Mouse (Mus musculus) A20 (cell line): Measurements from ENCODE around the gene Por.

Source experiments
- DNase-seq: peaks from one replicate; pipeline ENCODE4 v3.0.0-alpha.2; 2011; ENCODE audit warnings: low read depth, low spot score

The Por gene

DNA sequence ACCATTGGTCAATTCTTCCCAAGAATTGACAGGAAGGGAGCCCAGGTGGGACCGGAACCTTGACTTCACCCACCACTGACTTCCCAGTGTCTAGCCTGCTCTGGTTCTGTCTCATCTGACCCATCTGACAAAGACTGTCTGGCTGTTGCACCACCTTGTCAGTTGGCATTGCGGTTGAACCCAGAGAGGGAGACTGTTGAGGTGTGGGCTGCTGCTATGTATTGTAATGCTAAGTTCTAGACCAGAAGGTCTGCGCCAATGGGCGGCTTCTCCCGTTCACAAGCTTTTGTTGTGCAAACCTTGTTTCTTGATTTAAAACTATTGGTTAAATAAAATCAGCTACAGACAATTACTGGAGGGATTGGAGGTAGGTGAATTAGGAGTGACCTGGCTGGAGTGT is 12.7 kb upstream of the Por start:
- DNase-seq, result no peak

GRCm38 (mm10) chr5:135657703-135658373 is 12.0 kb upstream of the Por start:
- no peak for DNase-seq

DNA sequence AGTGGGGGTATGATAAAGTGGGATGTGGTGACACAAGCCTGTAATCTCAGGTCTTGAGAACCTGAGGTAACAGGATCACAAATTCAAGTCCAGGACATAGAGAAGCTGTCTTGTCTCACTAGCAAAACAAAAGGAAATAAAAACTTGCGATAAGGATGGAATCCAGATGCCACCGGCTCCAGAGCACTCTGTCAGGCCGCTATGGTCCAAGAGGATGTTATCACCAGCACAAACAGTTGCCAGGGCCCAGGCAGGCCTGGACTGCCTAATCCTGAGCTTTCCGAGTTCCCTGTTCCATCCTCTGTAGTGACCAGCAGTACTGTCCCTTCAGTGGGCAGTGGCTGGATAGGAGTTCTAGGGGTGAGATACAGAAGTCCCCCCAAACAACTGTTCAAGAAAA is 9.9 kb upstream of the Por start:
- DNase-seq, result no peak

DNA sequence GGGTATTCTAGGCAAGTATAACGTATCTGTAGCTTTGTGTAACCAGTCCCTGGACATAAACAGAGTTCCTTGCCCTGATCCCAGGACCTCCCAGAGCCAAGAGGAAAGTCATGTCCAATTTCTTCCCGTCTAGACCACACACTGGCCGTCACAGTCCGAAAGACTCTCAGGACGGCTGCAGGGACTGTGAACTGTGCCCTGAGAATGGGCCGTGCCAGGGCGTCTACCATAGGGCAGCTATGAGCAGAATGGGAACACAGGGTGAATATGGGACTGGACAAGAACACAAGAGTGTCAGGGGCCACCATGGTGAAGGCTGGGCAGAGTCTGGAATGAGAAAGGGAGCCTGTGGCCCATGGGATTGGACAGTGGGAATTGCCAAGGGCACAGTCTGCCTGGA is 9.3 kb upstream of the Por start:
- no peak for DNase-seq

DNA sequence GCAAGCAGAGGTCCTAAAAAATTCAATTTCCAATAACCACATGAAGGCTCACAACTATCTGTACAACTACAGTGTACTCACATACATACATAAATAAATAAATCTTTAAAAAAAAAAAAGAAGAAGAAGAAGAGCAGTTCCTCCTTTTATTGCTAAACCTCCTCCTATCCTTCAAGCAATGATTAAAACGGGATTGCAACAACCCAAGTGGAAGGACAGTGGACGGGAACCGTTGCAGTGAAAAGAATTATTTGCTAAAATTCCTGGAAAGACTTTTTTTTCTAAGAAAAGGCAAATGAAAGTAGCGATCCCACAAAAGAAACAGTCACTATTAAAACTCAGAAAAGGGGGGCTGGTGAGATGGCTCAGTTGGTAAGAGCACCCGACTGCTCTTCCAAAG is 2.9 kb upstream of the Por start:
- no peak for DNase-seq

DNA sequence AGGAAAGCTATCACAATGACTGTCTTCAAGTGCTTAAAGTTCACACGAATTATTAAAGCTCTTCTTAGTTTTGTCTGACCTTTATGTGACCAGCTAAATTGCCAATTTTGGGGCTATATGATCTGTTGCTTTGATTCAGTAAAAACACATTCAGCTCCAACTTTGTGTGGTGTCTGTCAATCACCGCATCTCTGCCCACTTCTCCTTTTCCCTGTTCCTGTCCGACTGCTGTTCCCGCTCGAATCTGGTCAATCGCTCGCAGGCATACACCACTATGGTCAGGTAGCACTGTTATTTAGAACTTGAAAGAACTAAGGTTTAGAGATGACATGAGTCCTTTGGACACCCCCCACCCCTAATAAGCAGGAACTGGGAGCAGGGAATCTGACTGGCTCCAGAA is 1.8 kb upstream of the Por start:
- DNase-seq, result no peak

- no peak for DNase-seq
Measured at GRCm38 (mm10) chr5:135670881-135671280, 1.0 kb downstream of the Por start.

- DNase-seq, result no peak
Measured at GRCm38 (mm10) chr5:135672509-135672908, 2.7 kb downstream of the Por start.

DNA sequence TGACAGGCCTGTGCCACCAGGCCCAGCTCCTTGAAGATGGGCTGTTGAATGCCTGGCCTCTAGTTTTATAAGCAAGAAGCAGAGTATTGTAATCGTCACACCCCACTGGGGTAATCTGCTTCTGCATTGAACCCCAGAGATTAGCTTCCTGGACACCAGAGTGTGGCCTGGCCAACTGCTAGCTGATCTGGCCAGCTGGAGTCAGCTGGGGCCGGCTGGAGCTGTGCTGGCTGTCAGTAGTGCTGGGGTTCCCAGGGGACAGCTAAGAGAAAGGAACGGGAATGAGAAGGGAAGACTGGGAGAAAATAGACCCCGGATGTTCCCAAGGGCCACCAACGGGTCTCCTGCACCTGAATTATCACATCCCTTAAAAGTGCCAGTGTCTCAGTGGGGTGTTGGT is 3.1 kb downstream of the Por start:
- DNase-seq, result no peak

DNA sequence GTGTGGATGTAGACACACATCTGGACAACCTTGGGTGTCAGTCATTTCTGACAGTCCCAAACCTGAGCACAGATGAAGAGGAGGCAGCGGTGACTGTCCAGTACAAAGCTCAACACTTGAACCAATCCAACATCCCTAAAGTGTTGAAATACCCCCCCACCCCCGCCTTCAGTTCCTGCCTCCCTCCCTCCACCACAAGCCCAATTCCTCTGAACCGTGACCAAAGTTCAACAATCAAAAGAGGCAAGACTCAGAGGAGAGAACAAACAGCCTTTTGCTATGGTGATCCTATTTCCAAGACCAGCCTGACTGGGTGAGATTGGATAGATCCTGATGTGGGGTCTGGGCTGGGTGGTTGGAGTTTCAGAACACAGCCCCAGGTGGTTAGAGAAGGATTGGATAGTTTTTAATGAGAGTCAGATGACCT is 4.5 kb downstream of the Por start:
- DNase-seq, result no peak

DNA sequence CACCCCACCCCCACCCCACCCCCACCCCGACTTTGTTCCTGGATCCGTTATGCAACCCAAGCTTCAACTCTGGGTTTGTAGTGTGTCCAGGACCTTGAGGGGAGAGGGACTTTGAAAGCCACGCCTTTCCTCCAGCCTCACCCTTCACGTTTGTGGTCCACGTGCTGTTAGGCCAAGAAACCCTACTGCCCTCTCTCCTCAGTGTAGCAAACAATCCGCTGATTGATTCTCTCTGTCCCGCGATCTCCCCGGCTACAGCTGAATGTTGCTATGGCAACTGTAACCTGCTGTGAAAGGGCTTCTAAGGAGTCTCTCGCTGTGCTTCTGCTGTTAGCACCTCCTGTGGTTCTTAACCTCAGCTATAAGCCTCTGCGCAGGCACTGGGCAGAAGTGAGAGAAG is 5.0 kb downstream of the Por start:
- no peak for DNase-seq

- DNase-seq, result no peak
Measured at GRCm38 (mm10) chr5:135676696-135677095, 6.9 kb downstream of the Por start.

- DNase-seq, result no peak
Measured at GRCm38 (mm10) chr5:135677251-135677650, 7.4 kb downstream of the Por start.

DNA sequence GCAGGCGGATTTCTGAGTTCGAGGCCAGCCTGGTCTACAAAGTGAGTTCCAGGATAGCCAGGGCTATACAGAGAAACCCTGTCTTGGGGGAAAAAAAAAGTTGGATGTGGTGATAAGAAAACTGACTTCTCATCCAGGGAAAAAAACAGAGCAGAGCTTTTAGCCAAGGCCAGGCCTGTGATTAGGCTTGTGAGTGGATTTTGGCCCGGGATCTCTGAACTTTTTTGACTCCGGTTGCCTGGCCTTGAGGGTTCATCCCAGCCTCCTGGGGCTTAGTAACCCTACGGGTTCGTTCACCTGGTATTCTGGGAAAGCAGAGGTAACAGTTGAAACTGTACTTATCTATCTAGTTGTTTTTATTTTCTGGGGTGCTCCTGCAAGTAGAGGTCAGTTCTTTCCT is 8.6 kb downstream of the Por start:
- DNase-seq, result no peak

GRCm38 (mm10) chr5:135680967-135681545 is 11.2 kb downstream of the Por start:
- no peak for DNase-seq

DNA sequence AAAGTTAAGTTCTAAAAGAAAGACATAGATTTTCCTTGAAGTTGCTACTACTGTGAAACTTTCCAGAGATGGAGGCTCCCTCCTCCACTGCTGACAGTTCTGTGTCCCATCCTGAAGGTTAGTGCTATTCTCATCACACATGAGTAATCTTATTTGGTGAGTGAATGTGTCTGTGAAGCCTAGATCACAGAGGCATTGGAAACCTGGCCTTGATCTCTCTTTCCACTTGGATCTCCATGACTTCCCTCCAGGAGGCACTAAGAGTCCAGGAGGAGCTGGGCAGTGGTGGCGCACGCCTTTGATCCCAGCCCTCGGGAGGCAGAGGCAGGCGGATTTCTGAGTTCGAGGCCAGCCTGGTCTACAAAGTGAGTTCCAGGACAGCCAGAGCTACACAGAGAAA is 12.2 kb downstream of the Por start:
- no peak for DNase-seq

- no peak for DNase-seq
Measured at GRCm38 (mm10) chr5:135682942-135683570, 13.2 kb downstream of the Por start.

DNA sequence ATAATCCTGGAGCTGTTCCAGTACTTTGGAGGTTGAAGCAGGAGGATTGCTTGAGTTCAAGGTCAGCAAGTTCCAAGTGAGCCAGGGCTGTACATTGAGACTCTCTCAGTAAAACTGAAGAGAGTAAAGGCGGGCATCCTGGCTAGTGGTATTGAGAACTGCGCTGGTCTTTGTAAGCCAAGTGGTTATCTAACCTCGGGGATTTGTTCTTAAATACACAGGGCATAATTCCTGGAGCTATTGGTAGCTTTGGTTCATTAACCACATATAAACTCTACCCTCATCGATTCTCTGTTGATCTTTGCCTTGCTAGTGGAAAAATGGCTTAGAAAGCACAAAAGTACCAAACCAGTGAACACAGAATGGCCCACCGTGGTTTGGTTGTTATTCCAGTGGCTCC is 20.6 kb downstream of the Por start:
- no peak for DNase-seq

- no peak for DNase-seq
Measured at GRCm38 (mm10) chr5:135691266-135691665, 21.4 kb downstream of the Por start.

DNA sequence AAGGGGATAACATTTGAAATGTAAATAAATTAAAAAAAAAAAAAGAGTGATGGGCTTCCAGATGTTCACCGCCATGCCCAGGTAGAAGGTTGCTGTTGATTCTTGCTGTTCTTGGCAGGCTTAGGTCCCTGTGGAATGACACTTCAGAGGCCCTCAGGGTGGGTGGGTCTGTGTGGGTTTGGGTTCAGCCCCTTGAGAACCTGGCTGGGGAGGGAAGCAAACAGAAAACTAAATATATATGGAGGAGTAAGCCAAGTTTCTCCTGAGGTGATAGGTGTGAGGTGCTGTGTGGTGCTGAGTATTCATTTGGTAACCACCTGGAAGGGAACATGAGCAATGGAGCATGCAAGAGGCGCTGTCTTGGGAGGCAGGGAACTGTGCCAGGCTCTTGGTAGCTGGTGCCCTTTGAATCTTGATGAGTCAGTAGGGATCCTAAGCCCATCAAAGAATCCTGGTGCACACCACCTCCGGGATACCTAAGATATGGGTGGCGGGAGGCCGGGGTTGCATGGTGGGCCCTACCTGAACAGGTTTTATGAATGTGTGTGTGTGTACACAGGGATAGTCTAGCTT is 23.5 kb downstream of the Por start:
- no peak for DNase-seq

- DNase-seq, result no peak
Measured at GRCm38 (mm10) chr5:135695277-135695721, 25.5 kb downstream of the Por start.

DNA sequence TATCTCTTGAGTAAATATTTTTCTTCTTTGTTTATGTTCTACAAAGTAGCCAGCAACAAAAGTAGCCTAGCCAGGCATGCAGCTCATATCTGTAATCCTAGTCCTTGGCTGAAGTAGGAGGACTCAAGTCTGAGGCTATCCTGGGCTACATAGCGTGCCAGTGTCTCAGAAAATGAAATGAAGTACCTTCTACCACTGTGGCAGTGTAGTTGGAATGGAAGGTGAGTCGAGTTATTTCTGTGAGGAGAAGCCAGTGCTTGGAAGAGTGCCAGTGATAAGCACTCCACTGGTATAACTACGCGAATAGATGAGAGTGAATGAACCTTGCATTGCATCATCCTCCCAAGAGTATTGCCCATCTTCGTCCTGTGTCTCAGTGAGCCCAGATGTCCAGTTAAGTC is 27.9 kb downstream of the Por start:
- no peak for DNase-seq

GRCm38 (mm10) chr5:135701601-135702000 is 31.8 kb downstream of the Por start:
- DNase-seq, result no peak
